Mouse (Mus musculus) c-Kit-negative CD71-positive TER-119-positive erythroid progenitor cells, embryonic 14.5 days (primary cell): ENCODE data around the gene Slco1a1.
"Not testable (repeated sequence)": the region's sequence is repeated elsewhere in the genome, so short reads cannot be mapped to it uniquely, and the experiment has no call there.

Experiments used
- DNase-seq: peaks from one replicate; pipeline ENCODE4 v3.0.0-alpha.2; 2013; ENCODE audit warnings: low read depth, low spot score

Slco1a1 gene

GRCm38 (mm10) chr6:141946862-141947261, at the start of gene Slco1a1:
Slco1a1 (minus strand) TSS chr6:141946962.
- DNase-seq: no peak

- DNase-seq: no peak
Measured at GRCm38 (mm10) chr6:141986772-141987171, 40.0 kb upstream of the Slco1a1 start.

GRCm38 (mm10) chr6:141984644-141985043, 37.9 kb upstream of the Slco1a1 start:
- DNase-seq: no peak

- DNase-seq: no peak
Measured at GRCm38 (mm10) chr6:141962420-141962819, 15.7 kb upstream of the Slco1a1 start.

GRCm38 (mm10) chr6:141961861-141962260, 15.1 kb upstream of the Slco1a1 start:
- no peak for DNase-seq

GRCm38 (mm10) chr6:141960482-141960881, 13.7 kb upstream of the Slco1a1 start:
- no peak for DNase-seq

- no peak for DNase-seq
Measured at GRCm38 (mm10) chr6:141940451-141940850, 6.3 kb downstream of the Slco1a1 start.

GRCm38 (mm10) chr6:141898197-141898596, 48.6 kb downstream of the Slco1a1 start:
- no peak for DNase-seq

- no peak for DNase-seq
Measured at GRCm38 (mm10) chr6:141889723-141890122, 57.0 kb downstream of the Slco1a1 start.

- no peak for DNase-seq
Measured at GRCm38 (mm10) chr6:141888248-141888647, 58.5 kb downstream of the Slco1a1 start.

GRCm38 (mm10) chr6:141882581-141882980, 64.2 kb downstream of the Slco1a1 start:
- no peak for DNase-seq

- DNase-seq: not testable (repeated sequence)
Measured at GRCm38 (mm10) chr6:141875742-141876141, 71.0 kb downstream of the Slco1a1 start.

GRCm38 (mm10) chr6:141871711-141872110, 75.1 kb downstream of the Slco1a1 start:
- DNase-seq: no peak

- no peak for DNase-seq
Measured at GRCm38 (mm10) chr6:141868735-141869134, 78.0 kb downstream of the Slco1a1 start.

- DNase-seq: no peak
Measured at GRCm38 (mm10) chr6:141866026-141866425, 80.7 kb downstream of the Slco1a1 start.

GRCm38 (mm10) chr6:141857735-141858531, 88.8 kb downstream of the Slco1a1 start:
- DNase-seq: no peak
